Mouse (Mus musculus): ENCODE measurements around the gene Ssna1.

Ssna1 gene

GRCm38 (mm10) chr2:25271827-25272511 lies at the start of gene Ssna1, which contains the start of gene Anapc2:
Gene Ssna1, minus strand, starts transcription at chr2:25272438.
Gene Anapc2, plus strand, starts transcription at chr2:25272478.
- DNase-seq (ENCODE audit: low spot score): peak; percentile 99

GRCm38 (mm10) chr2:25320084-25320483 lies 47.8 kb upstream of the Ssna1 start:
- no peak for DNase-seq (ENCODE audit: low spot score)

- DNase-seq (ENCODE audit: low spot score): peak; percentile 77
These were observed 46.9 kb upstream of the Ssna1 start, which contains the start of gene Grin1 for GRCm38 (mm10) chr2:25318971-25319773. Gene Grin1, minus strand, starts transcription at chr2:25319187.

- no peak for DNase-seq (ENCODE audit: low spot score)
These were observed 46.1 kb upstream of the Ssna1 start for GRCm38 (mm10) chr2:25318119-25318966.

GRCm38 (mm10) chr2:25311491-25311891 lies 39.3 kb upstream of the Ssna1 start:
- DNase-seq (ENCODE audit: low spot score): no peak

- DNase-seq (ENCODE audit: low spot score): no peak
These were observed 38.7 kb upstream of the Ssna1 start for GRCm38 (mm10) chr2:25310969-25311368.

GRCm38 (mm10) chr2:25310180-25310579 lies 37.9 kb upstream of the Ssna1 start:
- no peak for DNase-seq (ENCODE audit: low spot score)

- DNase-seq (ENCODE audit: low spot score): no peak
These were observed 33.5 kb upstream of the Ssna1 start for GRCm38 (mm10) chr2:25305587-25306359.

- DNase-seq (ENCODE audit: low spot score): peak; percentile 64
These were observed 32.7 kb upstream of the Ssna1 start for GRCm38 (mm10) chr2:25304657-25305541.

GRCm38 (mm10) chr2:25303931-25304656 lies 31.9 kb upstream of the Ssna1 start:
- peak; percentile 11 for DNase-seq (ENCODE audit: low spot score)

- no peak for DNase-seq (ENCODE audit: low spot score)
These were observed 31.2 kb upstream of the Ssna1 start for GRCm38 (mm10) chr2:25303452-25303851.

GRCm38 (mm10) chr2:25298046-25298445 lies 25.8 kb upstream of the Ssna1 start:
- no peak for DNase-seq (ENCODE audit: low spot score)

GRCm38 (mm10) chr2:25297093-25297492 lies 24.9 kb upstream of the Ssna1 start:
- no peak for DNase-seq (ENCODE audit: low spot score)

GRCm38 (mm10) chr2:25293706-25294105 lies 21.5 kb upstream of the Ssna1 start:
- DNase-seq (ENCODE audit: low spot score): no peak

- DNase-seq (ENCODE audit: low spot score): peak; percentile 86
These were observed 20.6 kb upstream of the Ssna1 start for GRCm38 (mm10) chr2:25292856-25293255.

GRCm38 (mm10) chr2:25292054-25292544 lies 19.9 kb upstream of the Ssna1 start:
- no peak for DNase-seq (ENCODE audit: low spot score)

GRCm38 (mm10) chr2:25291184-25292053 lies 19.2 kb upstream of the Ssna1 start:
- no peak for DNase-seq (ENCODE audit: low spot score)

- no peak for DNase-seq (ENCODE audit: low spot score)
These were observed 18.5 kb upstream of the Ssna1 start for GRCm38 (mm10) chr2:25290816-25291130.

Data from retina, embryonic 14.5 days (tissue).